Comparison of ENCODE assay signal across 7 mouse cellular contexts in genomic region chr4:97575447-97575846, GRCm38 (mm10).
DNase-seq lines count a peak whose midpoint lies in the region; ATAC-seq lines count a peak whose summit lies in the region.

No protein-coding gene starts in this region.

- DNase-seq in cerebellum, postnatal 14 days: peak; percentile 81 to 91
- DNase-seq in neural tube, embryonic 11.5 days (ENCODE audit: low spot score): peak; percentile 43
- DNase-seq in heart, adult 9 months (ENCODE audit: low spot score in 2 of 2): no peak
- no peak for DNase-seq in thymus, postnatal 25 days

- ATAC-seq in embryonic facial prominence, embryonic 12.5 days (ENCODE audit: insufficient number of reproducible peaks, insufficient read depth, low FRiP score, low TSS enrichment): peak; percentile 77; the same call in 1 of the 2 replicates
- peak; percentile 86 for ATAC-seq in hindbrain, embryonic 15.5 days (ENCODE audit: low FRiP score, low read depth)
- no peak for ATAC-seq in neural tube, embryonic 11.5 days (ENCODE audit: insufficient read depth, low FRiP score, low TSS enrichment)
- no peak for ATAC-seq in inflammation-experienced regulatory T-cells, adult 6 months

- peaks cover 38% of the 10 kb centered on the region for H3K4me1 ChIP-seq in embryonic facial prominence, embryonic 12.5 days
- peaks cover 16% of the 10 kb centered on the region for H3K4me1 ChIP-seq in hindbrain, embryonic 15.5 days (replicated peaks)
- H3K4me1 ChIP-seq in neural tube, embryonic 11.5 days (ENCODE audit: control insufficient read depth, insufficient read depth, low read length): no peaks in the 10 kb centered on the region

- no peaks in the 10 kb centered on the region for H3K9me3 ChIP-seq in embryonic facial prominence, embryonic 12.5 days
- H3K9me3 ChIP-seq in hindbrain, embryonic 15.5 days: no peaks in the 10 kb centered on the region
- H3K9me3 ChIP-seq in neural tube, embryonic 11.5 days (ENCODE audit: control insufficient read depth, low read length): no peaks in the 10 kb centered on the region

- no peaks in the 10 kb centered on the region for H3K36me3 ChIP-seq in embryonic facial prominence, embryonic 12.5 days
- H3K36me3 ChIP-seq in hindbrain, embryonic 15.5 days: no peaks in the 10 kb centered on the region
- H3K36me3 ChIP-seq in neural tube, embryonic 11.5 days (ENCODE audit: control insufficient read depth, insufficient read depth, low read length): no peaks in the 10 kb centered on the region

- H3K27ac ChIP-seq in embryonic facial prominence, embryonic 12.5 days: peak overlapping the region; percentile 42; the same call in 1 of the 2 replicates
- no peak overlapping the region for H3K27ac ChIP-seq in hindbrain, embryonic 15.5 days (replicated peaks)
- H3K27ac ChIP-seq in neural tube, embryonic 11.5 days (ENCODE audit: low read depth, low read length): no peak overlapping the region

- 12% methylated on average over 5 of the region's 5 CpGs for WGBS in embryonic facial prominence, embryonic 12.5 days
- 31% methylated on average over 5 of the region's 5 CpGs for WGBS in hindbrain, embryonic 15.5 days
- WGBS in neural tube, embryonic 11.5 days: 46% methylated on average over 5 of the region's 5 CpGs

- H3K4me2 ChIP-seq in embryonic facial prominence, embryonic 12.5 days (replicated peaks): no peak overlapping the region
- no peak overlapping the region for H3K4me2 ChIP-seq in hindbrain, embryonic 15.5 days
- no peak overlapping the region for H3K4me2 ChIP-seq in neural tube, embryonic 11.5 days (ENCODE audit: low read depth)

- H3K9ac ChIP-seq in embryonic facial prominence, embryonic 12.5 days: no peak overlapping the region
- H3K9ac ChIP-seq in hindbrain, embryonic 15.5 days: no peak overlapping the region
- H3K9ac ChIP-seq in neural tube, embryonic 11.5 days (ENCODE audit: low read length): no peak overlapping the region

- no peaks in the 10 kb centered on the region for H3K27me3 ChIP-seq in embryonic facial prominence, embryonic 12.5 days
- no peaks in the 10 kb centered on the region for H3K27me3 ChIP-seq in hindbrain, embryonic 15.5 days
- no peaks in the 10 kb centered on the region for H3K27me3 ChIP-seq in neural tube, embryonic 11.5 days (ENCODE audit: control insufficient read depth, insufficient read depth, low read length)

- no peak overlapping the region for H3K4me3 ChIP-seq in embryonic facial prominence, embryonic 12.5 days
- H3K4me3 ChIP-seq in hindbrain, embryonic 15.5 days: no peak overlapping the region
- no peak overlapping the region for H3K4me3 ChIP-seq in neural tube, embryonic 11.5 days (ENCODE audit: low read depth, low read length)

Comparison
In these comparisons a context has a peak if more than half of its experiments do, and no peak if none do; other contexts are left out.
1. DNase-seq: peak in cerebellum, postnatal 14 days (2 of 2) and neural tube, embryonic 11.5 days (single experiment); none in heart, adult 9 months (0 of 2) and thymus, postnatal 25 days (single experiment).
2. ATAC-seq: peak in embryonic facial prominence, embryonic 12.5 days (single experiment) and hindbrain, embryonic 15.5 days (single experiment); none in neural tube, embryonic 11.5 days (single experiment) and inflammation-experienced regulatory T-cells, adult 6 months (single experiment).